Mouse (Mus musculus): ENCODE results near the gene 1700023F06Rik.

DNA sequence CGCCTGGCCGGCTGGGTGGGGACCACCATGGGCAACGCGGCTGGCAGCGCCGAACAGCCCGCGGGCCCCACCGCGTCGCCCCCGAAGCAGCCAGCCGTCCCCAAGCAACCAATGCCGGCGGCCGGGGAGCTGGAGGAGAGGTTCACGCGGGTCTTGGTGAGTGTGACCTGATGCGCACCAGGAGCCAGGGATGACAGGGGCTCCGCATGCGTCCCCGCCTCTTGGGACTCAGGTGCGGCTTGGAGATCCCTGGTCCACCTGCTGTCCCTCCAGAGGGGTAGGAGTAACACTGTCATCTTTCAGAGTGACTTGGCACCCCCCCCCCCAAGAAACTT lies 37.1 kb downstream of the 1700023F06Rik start:
- no peak for TF ChIP-seq CTCF (IDR thresholded peaks at IDR 0.05)
- no peak for TF ChIP-seq EP300 (IDR thresholded peaks at IDR 0.05)

Data from lung, postnatal 0 days (tissue).